Mouse (Mus musculus): ENCODE measurements around the gene Tmem38a. TPM values are rescaled to one million over a fixed set of nuclear protein-coding genes. Genes with fewer than 3 reads are reported as not detected.
A peak's percentile ranks its signal among the peaks of the same experiment; 100 is the strongest.

The Tmem38a gene
- 100 to 1,000 TPM; 453 to 459 TPM for total RNA-seq (2021)

DNA sequence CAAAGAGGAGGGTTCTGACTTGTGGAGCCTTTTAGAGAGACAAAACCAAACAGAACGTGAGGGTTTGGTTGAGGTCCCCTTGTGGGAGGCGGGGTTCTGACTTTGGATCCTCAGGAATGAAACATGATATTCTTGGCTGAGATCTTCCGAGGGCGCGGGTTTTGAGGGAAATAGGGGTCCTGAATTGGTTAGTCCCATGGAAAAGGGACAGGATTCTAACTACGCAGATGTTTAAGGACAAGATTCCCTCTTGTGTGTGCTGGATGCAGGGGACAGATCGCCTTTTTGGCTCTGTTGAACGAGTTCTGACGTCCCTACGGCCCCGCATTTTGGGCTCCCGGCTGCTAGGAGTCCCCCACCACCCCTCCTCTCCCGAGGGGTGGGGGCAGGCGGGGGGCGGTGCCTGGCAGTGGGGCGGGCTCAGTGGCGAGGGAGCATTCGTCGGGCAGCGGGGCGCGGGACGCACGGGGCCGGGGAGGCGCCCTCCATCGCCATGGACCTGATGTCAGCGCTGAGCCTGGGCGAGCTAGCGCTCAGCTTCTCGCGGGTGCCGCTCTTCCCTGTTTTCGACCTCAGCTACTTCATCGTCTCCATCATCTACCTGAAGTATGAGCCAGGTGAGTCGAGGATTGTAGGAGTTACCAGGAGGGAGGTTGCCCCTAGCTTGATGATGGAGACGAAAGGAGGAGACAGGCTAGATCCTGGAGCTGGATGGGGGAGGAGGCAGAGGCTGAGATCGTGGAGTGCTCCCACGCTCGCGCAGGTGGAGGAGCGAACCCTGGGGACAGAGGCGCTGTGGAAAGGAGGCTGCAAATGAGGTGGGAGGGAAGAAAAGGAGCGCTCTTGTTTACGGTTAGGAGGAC lies at the start of gene Tmem38a:
Gene Tmem38a, plus strand, starts transcription at position 445 of the 863 bp plus-strand sequence.
- DNase-seq (ENCODE audit: low spot score), result peak; percentile 71
- intact Hi-C loops (cut with DNase I), result loop anchor here (1.0 to 2.0 kb wide), 2 partner anchors 24 to 77 kb away; partner anchors contain the start of gene Med26

DNA sequence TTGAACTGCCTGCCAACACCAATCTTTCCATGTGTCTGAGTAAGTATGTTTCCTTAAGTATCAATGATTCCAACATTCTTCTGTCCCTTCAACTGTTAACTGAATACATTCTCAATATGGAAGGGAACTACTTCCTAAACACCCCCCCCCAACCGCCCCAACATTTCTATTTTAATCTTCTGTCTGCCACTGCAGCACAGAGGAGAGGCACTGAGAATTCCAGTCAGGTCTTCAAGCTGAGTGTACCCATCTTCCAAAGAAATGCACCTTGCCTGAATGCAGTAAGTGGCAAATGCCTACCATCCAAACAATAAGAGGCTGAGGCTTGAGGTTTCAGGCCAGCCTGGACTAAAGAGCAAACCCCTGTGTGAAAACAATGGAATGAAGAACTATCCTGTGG lies 39.8 kb upstream of the Tmem38a start:
- DNase-seq (ENCODE audit: low spot score), result no peak
- intact Hi-C loops (cut with DNase I), result no loop called here

DNA sequence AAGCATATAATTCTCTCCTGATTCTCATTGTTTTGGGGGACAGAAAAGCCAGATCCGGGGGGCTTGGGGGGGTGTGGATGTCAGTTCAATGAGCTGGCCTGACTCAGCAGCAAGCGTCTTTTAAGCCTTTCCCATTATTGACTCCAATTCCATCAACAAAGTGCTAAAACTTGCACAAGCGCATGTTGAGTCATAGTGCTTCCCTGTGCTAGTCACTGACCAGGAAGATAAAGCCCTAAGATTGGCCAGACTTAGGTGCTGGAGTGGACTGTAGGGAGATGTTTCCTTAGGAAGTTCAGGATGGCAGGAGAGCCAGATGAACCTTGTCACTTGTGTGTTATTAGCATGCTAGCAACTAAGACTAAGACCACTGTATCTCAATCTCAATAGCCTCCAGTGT lies 37.0 kb upstream of the Tmem38a start:
- no peak for DNase-seq (ENCODE audit: low spot score)
- intact Hi-C loops (cut with DNase I), result no loop called here

DNA sequence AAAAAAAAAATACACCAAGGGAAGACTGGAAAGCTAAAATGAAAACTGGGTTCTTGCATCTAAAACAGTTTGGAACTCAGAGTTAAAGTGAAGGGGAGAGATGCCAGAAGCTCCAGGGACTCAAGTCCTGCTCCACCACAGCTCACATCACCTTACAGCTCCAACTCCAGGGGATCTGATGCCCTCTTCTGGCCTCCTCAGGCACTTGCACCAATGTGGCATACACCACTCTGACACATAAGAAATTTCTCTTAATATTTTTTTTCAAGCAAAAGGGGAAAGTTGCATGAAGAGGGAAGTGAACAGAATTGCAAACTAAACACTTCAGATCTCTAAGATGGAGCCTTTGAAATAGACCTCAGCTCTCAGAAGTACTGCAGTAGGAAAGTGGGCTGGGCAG lies 32.6 kb upstream of the Tmem38a start:
- intact Hi-C loops (cut with DNase I), result no loop called here
- DNase-seq (ENCODE audit: low spot score), result no peak

DNA sequence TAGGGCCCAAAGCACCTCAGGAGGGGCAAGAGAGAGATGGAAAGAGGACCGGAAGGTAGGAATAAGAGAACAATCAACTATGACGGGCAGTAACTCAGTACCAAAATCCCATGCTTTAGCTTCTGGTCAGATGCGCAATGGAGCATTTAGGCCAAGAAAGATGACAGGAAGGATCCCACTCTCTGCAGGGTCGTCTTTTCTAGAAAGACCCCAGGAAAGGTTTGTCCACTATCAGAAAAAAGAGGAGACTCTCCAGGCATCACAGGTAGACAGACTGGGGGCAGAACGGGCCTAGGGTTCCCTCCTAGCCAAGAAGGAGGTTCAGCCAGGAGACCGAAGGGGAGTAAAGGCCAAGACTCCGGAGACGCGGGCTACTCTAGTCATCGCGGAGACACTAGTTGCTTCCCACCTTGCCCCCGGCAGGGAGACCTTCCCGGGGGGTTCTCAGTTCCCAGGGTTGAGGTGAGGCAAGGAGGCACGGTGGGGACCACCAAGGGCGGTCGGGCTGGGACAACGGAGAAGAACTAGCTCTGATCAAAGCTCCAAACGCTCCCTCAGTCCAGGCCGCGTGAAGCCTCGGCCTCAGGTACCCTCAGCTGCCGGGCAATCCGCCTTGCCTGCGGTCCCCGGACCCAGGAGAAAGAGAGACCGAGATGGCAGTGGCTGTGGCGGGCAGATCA lies 24.6 kb upstream of the Tmem38a start:
- DNase-seq (ENCODE audit: low spot score), result peak; percentile 13
- intact Hi-C loops (cut with DNase I), result loop anchor here (5.0 kb wide), 1 partner anchor 125 kb away; the partner anchor contains the start of gene Eps15l1

DNA sequence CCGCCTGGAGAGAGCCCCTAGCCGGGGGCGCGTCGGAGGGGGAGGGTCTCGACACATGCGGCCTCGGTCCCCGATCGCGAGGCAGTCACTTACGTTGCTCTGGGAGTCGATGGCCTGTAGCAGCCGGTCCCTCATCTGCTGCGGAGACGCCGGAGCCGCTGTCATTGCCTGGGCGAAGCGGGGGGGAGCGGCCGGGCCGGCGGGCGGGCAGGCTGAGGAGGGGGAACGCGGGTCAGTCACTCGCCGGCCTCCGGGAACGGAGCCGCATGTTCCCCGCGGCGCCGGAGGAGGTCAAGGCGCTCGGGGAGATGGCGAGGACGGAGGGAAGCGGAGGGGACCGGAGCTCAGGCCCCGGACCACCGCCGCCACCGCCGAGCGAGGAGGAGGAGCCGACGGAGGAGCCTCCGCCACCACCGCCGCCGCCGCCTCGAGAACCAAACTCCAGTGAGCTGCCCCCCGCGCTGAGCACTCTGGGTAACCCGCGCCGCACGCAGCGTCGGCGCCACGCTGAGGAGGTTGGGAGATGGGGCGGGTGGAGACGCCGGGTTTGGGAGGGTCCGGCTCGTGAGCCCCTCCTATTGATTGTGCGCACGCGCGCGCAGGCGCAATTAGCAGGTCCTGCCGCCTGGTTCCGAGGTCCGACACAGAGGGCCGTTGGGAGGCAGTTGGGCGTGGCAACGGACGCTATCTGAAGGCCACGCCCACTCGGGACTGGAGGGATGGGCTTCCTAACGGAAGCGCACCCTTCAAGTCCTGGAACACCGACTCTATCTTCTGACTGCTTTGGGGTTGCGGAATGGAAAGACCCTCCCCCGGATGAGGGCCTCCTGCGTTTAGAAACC lies 23.8 kb upstream of the Tmem38a start, which contains the start of gene Med26:
Gene Med26, minus strand, starts transcription at position 469 of the 842 bp plus-strand sequence.
- peak; percentile 99 for DNase-seq (ENCODE audit: low spot score)

DNA sequence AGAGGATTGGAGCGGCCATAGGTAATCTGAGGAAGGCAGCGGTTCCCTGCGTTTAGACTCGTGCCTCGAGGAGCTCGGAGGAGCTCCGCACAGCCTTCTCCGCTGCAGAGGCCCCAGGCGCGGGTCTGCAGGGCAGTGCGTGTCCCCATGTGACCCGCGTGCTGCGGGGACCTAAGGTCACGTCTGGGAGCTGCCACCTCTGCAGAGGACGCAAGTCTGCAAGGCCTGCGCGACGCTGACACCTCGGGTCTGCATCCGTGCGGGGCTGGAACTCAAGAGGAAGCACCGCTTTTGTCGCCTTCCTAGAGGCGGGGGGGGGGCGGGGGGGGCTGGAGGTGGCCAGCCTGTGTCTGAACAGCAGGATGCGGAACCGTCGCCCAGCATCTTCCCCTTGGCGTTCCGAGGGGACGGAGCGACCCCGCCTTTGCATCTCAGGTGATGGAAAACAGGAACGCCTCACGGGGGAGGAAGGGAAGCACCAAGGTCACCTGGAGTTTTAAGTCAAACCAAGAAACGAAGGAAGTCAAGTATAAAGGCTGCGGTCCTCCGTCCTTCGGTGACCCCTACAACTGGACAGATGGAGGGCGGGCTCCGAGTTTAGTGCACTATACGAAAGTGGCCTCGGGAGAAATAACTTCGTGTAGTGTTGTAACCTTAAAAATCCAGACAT lies 23.1 kb upstream of the Tmem38a start:
- DNase-seq (ENCODE audit: low spot score), result peak; percentile 9
- intact Hi-C loops (cut with DNase I), result loop anchor here (1.0 to 5.0 kb wide), 3 partner anchors 23 to 126 kb away; partner anchors contain the start of genes Eps15l1, Slc35e1 and Smim7

More for the DNA sequence above, 23.8 kb upstream of the Tmem38a start, which contains the start of gene Med26:
- intact Hi-C loops (cut with DNase I), result loop anchor here (1.0 to 5.0 kb wide), 3 partner anchors 23 to 126 kb away; partner anchors contain the start of genes Eps15l1, Slc35e1 and Smim7

DNA sequence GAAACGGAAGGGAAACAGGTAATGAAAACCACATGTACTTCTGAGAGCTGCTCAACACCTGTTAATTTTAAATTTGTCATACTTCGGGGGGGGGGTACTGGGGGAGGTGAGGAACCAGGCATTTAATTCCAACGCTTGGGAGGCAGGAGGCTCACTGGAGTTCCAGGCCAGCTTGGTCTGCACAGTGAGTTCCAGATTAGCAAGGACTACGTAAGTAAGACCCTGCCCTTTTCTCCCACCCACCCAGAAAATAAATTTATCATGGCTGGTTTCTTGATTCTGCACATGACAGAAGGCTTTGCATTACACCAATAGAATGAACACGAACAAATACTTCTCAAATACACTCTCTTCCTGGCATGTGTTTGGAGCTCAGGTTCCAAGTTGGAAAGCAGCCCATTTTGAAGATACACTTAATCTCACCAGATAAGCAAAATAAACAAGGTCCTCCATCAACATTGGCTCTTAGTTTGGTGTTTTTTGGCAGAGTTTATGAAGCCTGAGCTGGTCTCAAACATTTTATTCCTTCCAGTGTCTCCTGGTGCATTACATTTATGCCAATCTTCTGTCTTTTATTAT lies 22.5 kb upstream of the Tmem38a start:
- intact Hi-C loops (cut with DNase I), result loop anchor here (5.0 kb wide), 1 partner anchor 127 kb away; the partner anchor contains the start of gene Eps15l1
- no peak for DNase-seq (ENCODE audit: low spot score)

DNA sequence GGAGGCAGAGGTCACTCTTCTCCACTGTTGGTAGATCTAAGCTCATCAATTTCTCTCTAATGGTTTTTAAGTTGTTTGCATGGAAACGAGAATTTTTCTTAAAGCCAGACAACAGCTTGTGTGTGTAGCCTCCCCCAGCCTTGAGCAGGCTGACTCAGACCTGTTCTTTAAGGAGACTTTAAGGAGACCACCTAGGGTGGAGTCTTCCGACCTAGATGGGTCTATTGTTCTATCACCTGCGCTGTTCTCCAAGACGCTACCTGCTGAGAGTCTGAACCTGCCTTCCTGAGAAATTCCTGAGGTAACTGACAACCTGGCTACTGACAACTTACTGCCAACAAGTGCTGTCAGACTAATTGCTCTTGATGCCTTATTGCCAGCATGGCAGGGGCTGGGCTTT lies 16.1 kb upstream of the Tmem38a start:
- intact Hi-C loops (cut with DNase I), result no loop called here
- no peak for DNase-seq (ENCODE audit: low spot score)

DNA sequence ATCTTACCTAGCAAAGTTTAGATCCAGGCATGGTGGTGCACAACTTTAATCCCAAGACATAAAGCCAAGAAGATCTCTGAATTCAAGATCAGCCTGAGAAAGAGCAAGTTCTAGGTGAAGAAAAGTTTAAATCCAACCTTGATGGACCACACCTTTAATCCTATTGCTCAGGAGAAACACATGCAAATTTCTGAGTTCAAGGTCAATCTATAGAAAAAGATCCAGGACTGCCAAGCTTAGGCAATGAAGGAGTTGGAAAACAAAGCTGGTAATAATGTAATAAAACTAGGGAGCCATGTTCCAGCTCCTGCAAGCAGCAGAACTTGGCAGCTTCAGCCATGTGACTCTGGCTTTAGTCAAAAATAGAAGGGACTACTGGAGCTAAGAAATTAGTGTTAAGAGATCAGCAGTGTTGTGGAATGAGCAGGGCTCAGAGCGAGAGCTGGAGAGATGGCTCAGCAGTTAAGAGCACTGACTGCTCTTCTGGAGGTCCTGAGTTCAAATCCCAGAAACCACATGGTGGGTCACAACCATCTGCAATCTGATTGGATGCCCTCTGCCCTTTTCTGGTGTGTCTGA lies 10.7 kb upstream of the Tmem38a start:
- DNase-seq (ENCODE audit: low spot score), result no peak
- intact Hi-C loops (cut with DNase I), result no loop called here

DNA sequence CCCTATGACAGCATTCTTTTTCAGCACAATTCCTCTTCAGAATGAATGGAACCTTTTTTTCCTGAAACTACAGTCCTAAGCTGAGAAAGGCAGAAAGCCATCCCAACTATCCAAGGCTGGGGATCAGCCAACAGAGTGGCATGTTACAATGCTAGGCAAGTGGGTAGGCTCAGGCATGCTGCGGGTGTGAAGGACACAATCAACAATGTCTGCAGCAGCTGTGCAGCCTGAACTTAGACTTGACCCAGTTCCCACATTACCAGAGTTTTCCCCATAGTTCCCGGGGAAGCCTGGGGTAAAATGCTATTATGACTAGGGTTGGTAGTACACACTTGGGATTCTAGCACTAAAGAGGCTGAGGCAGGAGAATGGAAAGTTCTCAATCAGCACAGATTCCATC lies 5.9 kb upstream of the Tmem38a start:
- no peak for DNase-seq (ENCODE audit: low spot score)
- intact Hi-C loops (cut with DNase I), result no loop called here

DNA sequence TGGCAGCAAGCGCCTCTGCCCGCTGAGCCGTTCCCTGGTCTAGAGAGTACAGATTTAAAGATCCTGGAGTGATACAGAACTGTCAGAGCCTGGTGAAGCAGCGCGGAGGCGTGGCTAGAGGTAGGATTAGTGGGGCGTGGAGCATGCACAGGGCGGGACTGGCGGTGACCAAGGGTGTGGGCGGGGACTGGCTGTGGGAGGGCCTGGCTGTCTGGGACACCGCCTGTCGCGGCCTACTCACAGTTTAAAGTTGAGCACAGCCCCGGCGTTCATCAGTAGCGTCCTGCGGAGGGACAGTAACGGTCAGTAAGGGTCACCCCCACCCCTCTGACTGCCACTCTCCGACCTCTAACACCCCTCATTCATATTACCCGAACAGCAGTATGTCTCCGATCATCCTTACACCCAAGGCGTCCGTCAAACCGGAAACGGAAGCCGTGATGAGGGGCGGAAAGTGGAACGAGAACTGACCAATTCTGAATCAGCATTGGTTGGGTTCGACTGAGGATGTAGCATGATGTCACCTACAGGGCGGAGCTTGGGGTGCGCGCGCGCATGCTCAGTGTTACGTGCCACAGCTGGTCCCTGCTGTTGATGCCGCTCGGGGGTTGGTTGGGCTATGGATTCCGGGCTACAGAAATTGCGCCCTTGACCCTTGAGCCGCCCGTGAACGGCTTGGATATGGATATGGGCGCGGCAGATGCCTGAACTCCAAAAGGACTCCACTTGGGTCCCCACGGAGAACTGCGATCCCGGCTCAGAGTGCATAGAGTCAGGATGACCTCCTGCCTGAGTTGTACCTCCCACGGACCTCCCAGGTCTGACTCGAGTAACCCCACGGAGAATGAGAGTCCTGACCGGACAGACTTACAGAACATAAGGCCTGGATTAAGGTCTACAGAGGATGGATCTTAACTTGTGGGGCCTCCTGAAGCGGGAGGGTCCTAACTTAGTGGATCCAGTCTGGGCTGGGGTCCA lies 933 bp upstream of the Tmem38a start, which contains the start of gene Smim7:
Gene Smim7, minus strand, starts transcription at position 456 of the 978 bp plus-strand sequence.
- intact Hi-C loops (cut with DNase I), result loop anchor here (1.0 kb wide), 1 partner anchor 23 kb away; the partner anchor contains the start of gene Med26
- DNase-seq (ENCODE audit: low spot score), result peak; percentile 98

DNA sequence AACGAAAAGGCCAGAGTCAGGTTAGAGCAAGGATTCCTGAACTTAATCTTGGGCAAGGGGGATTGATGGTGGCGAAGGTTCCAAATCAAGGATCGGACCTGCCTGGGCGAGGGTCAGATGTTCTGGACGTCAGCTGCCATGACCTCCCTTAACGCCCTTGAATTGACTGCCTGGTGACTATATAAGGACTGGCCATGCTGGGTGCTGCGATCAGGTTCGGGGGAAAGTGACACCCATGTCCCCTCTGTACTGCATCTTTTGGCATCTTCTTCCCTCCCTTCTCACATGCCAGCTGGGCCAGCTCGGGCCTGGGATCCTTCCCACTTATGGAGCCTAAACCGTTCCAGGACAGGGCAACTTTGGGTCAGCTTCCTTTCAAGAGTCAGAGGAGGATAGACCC lies 652 bp downstream of the Tmem38a start:
- no peak for DNase-seq (ENCODE audit: low spot score)
- intact Hi-C loops (cut with DNase I), result loop anchor here (2.0 kb wide), 1 partner anchor 78 kb away; no protein-coding TSS in a partner anchor

DNA sequence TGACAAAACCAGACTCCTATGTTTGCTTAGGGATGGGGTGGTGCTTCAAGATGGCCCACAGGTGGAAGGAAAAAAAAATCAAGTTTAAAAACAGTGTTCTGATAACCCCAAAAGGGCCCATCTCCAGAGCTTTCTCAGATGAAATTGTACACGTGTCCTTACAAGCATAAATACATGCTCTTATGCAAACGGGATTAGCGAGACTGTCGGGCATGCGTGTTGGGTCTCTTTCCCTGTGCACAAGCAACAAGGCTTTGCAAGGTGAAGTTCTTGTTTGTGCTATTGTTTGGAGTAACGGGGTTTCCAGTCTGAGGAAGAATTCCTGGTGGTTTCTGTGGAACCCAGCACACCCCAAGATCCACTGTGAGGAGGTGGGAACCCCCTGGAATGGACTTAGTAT lies 1.6 kb downstream of the Tmem38a start:
- intact Hi-C loops (cut with DNase I), result loop anchor here (2.0 kb wide), 1 partner anchor 79 kb away; no protein-coding TSS in a partner anchor
- DNase-seq (ENCODE audit: low spot score), result no peak

DNA sequence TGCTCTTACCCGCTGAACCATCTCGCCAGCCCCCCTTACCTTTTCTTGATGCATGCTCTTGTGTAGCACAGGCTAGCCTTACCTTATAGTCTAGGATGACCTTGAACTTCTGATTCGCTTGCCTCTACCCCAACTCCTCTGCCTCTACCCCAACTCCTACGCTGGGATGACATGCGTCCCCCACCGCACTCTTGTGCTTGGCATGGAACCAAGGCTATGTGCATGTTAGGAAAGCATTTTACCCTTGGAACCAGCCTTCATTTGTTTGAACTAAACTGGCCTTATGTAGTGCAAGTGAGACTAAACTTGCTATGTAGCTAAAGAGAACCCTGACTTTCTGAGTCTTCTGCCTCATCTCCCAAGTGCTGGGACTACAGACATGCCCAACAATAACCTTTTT lies 4.1 kb downstream of the Tmem38a start:
- intact Hi-C loops (cut with DNase I), result no loop called here
- no peak for DNase-seq (ENCODE audit: low spot score)

DNA sequence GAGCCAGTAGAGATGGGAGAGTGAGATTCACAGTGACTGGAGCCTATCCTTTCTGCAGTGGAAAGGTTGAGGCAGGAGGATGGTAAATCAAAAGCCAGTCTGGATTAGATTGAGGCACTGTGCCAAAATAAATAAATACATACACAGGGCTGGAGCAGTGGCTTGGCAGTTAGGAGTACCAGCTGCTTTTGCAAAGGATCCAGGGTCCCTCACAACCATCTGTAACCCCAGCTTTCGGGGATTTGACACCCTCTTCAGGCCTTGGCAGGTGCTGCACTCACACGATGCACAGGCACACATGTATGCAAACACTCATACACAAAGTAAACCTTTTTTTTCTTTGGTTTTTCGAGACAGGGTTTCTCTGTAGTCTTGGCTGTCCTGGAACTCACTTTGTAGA lies 5.4 kb downstream of the Tmem38a start:
- no peak for DNase-seq (ENCODE audit: low spot score)
- intact Hi-C loops (cut with DNase I), result no loop called here

DNA sequence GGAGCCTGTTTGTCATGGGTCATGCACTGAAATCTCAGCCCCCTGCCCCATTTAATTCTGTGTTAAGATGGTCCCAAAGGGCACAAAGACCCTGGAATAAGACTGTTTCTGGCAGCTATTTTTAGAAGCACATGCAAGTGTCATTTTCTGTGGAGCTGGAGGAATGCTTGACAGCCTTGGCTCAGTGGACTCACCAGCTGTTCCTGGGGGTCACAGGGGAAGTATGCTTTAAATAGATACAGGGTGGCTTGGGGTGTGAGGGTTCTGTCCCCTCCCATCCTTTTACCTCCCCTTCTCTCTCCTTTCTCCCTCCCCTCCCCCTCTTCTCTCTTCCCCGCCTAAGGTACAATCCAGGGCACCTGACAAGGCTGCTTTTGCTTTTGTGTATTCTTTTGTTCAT lies 6.1 kb downstream of the Tmem38a start:
- DNase-seq (ENCODE audit: low spot score), result no peak
- intact Hi-C loops (cut with DNase I), result no loop called here

All from heart, postnatal 25 days (tissue).